Mouse (Mus musculus): ENCODE measurements at regions not wholly inside any gene's neighbourhood (a gene's known extent, or its start where the extent isn't known, plus 50 kb on each side); places are given as distances from the start of the nearest gene placed in this dataset.

DNA sequence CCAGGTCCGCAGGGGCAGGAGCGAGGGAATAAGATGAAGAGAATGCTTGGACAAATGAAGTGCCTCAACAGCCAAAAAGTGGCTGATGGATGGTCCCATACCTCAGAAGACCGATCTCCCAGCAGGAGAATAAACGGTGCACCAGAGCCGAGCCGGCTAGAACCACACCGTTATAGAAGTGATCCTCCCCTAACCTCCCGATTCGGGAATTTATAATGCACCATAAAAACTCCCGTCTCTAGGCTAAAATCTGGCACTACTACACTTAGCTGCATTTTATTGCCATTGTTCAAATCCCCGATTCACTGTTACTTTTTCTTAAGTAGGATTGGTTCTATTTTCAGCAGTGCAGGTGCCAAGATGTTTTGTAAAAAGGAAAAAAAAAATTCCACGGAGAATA lies 54.6 kb upstream of the Cdh6 start:
- ATAC-seq (replicated peaks; ENCODE audit: insufficient number of reproducible peaks, low FRiP score, low TSS enrichment, poor library complexity, severe bottlenecking) = no peak
